Mouse (Mus musculus): ENCODE data around the gene Susd1. TPM values are rescaled to one million over a fixed set of nuclear protein-coding genes. Genes with fewer than 3 reads are reported as not detected.
A peak's percentile ranks its signal among the peaks of the same experiment; 100 is the strongest.

The Susd1 gene
- total RNA-seq, 4 experiments from 2014 or later: 8.3 to 11.1 (median 10.1) TPM

- DNase-seq (ENCODE audit: low spot score in 2 of 2): peak; percentile 88 to 90
Measured at GRCm38 (mm10) chr4:59381007-59381743, 57.3 kb downstream of the Susd1 start.

- DNase-seq (ENCODE audit: low spot score in 2 of 2): no peak
Measured at GRCm38 (mm10) chr4:59380478-59380877, 58.0 kb downstream of the Susd1 start.

GRCm38 (mm10) chr4:59379876-59380275 is 58.6 kb downstream of the Susd1 start:
- no peak for DNase-seq (ENCODE audit: low spot score in 2 of 2)

DNA sequence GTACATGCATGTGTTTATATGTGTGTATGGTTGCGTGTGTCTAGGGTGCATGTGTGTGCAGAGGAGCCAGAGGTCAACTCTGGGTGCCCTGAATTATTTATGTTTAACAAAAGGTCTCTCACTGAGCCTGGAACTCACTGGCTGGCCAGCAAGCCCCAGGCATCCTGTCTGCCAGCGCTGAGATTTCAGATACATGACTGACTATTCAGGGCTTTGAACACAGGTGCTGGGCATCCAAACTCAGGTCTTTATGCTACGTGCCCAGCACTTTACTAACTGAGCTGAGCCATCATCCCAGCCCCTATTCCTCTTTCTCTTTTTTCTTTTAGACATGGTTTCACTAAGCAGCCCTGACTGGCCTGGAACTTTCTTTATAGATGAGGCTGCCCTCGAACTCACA is 59.8 kb downstream of the Susd1 start:
- no peak for DNase-seq (ENCODE audit: low spot score in 2 of 2)

DNA sequence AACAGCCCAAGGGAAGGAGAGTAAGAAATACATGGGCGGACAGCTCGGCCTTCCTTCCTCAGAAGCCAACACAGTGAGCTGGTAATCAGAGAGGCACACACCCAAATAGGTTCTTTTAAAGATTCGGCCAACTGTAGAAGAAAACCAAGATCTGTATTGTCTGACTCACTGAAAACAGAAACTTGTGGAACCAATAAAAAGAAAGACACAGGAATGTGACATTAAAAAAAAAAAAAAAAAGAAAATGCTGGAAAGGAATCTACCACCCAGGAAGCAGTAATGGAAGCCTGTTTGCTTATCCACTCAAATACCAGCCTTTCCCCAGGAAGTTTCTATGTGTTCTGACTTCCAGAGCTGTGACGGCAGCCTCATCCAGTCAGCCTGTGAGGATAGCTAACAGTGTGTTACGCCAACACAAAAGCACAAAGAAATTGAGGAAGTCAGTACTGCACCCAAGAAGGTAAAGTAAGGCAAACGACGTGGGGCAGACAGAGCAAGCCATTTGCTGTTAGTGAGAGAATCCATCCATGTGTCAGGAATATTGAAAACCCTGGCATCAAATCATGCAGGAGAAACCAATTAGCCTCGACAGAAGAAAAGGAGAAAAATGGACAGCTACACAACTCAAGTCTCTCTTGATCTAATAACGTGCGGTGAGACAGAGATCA is 64.0 kb downstream of the Susd1 start:
- no peak for DNase-seq (ENCODE audit: low spot score in 2 of 2)

DNA sequence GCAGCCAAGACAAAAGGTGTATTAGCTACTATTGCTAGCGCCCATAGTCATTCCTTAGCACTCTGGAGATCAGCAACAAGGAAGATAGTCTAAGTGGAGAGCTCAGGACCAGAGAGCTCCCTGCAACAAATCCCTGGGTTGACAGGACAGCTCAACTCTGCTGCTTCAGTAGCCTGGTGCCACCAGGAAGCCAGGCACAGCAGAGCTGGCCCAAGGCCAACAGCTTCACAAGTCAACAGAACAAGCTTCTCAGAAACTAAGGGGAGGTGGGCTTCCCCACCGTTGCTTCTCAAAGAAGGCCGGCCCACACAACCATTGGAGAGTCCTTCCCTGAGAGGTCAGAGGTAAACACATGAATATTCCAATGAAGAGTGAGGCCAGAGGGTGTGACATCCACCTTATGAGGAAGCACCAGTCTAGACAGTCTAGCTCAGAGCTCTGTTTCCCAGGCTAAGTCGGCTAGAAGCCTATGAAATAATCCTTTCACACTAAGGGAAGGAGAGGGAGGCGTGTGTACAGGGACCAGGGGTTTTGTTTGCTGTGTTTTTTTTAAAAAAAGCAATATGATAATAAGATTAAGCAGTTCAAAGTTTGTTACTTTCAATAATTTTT is 65.8 kb downstream of the Susd1 start:
- no peak for DNase-seq (ENCODE audit: low spot score in 2 of 2)

DNA sequence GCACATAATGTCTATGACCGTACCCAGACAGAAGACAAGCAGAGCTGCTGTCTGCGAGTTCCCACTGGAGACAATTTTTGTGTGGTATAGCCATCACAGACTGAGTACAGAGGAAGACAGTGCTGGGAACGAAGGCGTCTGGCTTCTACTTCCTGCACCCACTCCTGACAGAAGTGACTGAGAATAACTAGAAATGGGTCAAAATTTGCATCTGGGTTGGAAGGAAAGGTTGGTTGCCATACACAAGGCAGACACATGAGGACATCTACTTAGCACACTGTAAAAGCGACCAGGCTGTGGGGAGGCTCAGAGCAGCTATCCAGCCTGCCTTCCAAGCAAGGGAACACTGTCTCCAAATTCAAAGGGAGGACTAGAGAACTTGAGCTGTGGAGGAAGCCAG is 66.5 kb downstream of the Susd1 start:
- DNase-seq (ENCODE audit: low spot score in 2 of 2): no peak

GRCm38 (mm10) chr4:59369941-59370340 is 68.5 kb downstream of the Susd1 start:
- no peak for DNase-seq (ENCODE audit: low spot score in 2 of 2)

GRCm38 (mm10) chr4:59368118-59368517 is 70.3 kb downstream of the Susd1 start:
- no peak for DNase-seq (ENCODE audit: low spot score in 2 of 2)

DNA sequence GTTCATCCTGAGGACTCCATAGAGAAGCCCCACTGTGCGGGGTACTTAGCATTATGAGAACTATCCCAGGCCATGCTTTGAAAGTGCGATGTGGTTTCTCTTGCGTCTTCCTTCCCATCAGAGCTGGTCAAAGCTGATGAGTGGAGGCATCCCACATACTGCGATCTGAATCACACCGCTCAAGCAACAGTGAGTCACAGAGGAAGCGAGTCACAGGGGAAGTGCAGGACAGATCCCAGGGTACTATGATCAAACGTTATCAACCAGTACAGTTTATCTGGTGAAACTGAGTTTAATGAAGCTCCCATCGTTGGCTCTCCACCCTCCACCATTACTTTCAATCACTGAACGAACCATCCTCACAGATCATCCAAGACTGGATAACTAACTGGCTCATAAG is 72.2 kb downstream of the Susd1 start:
- no peak for DNase-seq (ENCODE audit: low spot score in 2 of 2)

DNA sequence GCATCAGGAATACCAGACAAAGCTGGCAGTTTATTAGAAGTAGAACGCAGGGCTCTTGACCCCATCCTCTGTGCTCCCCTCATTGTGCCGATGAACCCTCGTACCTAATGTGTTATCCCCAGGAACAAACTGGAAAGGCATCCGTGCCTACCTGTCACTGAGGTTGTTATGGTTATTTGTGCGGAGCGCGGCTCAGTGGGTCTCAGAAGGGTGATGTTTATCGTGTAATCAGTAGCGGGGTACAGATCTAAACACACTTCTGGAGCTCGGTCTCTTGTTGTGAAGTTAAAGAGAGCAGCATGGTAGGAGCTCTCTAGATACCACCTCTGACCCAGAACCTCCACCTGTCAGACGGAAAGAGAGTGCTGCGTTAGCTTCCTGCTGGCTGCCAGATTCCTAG is 72.9 kb downstream of the Susd1 start:
- no peak for DNase-seq (ENCODE audit: low spot score in 2 of 2)

DNA sequence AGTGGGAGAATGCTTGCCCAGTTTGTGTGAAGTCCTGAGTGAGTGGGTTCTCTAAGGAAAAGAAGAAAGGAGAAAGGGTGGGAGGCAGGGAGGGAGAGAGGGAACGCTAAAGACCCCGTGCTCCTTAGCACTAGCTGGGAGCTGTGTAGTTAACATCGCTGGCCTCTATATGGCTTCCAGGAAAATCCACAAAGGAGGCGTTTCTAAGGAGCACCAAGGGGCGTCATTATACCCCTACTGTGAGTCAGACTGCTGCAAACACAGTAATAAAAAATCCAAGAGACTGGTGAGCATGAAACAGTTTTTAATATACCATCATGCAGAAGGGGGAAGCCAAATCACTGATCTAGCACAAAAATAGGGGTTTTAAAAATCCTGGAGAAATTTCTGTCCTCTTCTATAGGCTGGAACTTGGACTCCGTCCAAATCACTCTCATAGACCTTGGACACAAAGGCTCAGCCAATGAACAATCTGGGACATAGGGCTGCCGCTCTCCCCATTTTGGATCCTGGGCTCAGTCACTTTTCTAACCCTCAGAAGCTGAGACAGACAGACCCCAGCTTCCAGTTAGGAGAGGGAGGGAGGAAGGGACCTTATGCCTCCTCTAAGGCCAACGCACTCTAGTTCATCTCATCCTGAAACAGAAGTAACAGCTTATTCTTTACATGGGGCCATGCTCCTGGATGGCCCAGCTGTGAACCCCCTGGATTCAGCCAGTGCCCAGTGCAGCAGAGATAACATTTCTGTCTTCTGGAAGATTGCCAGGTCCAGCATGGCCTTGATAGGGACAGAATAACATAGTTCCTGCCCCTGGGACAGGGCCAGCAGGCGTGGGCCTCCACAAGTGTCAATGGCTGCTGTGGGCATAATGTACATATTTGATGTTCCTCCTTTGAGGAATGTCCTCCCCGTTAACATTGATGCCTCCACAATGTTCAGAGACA is 73.9 kb downstream of the Susd1 start:
- DNase-seq (ENCODE audit: low spot score in 2 of 2): no peak

GRCm38 (mm10) chr4:59363041-59363440 is 75.4 kb downstream of the Susd1 start:
- no peak for DNase-seq (ENCODE audit: low spot score in 2 of 2)

DNA sequence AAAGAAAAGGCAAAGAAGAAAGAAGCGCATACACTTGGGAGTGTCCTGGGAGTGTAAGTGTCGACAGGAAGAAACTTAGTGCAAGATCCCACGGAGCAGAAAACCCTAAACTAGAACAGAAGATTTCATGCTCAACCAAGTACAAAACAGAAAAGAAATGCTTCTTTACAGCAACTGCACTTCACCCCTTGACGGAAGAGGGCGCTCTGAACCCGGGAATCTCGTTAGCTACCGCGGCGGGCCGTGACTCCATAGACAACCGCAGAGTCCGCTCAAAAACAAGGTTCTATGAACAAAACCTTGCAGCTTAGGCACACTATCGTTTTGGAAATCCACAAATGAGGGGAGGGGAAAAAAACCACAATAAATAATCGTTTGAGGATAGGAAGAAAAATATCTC is 77.7 kb downstream of the Susd1 start:
- DNase-seq (ENCODE audit: low spot score in 2 of 2): peak; percentile 51 to 79

- DNase-seq (ENCODE audit: low spot score in 2 of 2): no peak
Measured at GRCm38 (mm10) chr4:59359921-59360320, 78.5 kb downstream of the Susd1 start.

- no peak for DNase-seq (ENCODE audit: low spot score in 2 of 2)
Measured at GRCm38 (mm10) chr4:59358960-59359359, 79.5 kb downstream of the Susd1 start.

DNA sequence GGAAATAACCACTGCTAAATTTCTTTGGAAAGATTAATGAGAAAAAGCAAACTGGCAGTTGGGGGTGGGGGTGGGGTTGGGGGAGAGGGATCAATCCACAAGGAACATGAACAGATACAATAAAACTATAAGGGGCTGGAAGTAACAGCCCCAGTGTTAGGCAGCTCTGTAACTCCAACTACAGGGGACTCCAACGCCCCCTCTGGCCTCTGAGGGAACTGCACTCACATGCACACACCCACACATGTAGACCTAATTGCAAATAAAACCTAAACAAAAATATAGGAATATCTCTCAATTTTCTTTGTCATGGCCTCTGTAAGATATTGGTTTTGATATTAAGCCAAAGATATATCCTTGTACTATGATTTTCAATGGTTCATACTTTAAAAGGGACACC is 83.0 kb downstream of the Susd1 start:
- DNase-seq (ENCODE audit: low spot score in 2 of 2): no peak

- DNase-seq (ENCODE audit: low spot score in 2 of 2): no peak
Measured at GRCm38 (mm10) chr4:59354666-59355065, 83.8 kb downstream of the Susd1 start.

GRCm38 (mm10) chr4:59351938-59352337 is 86.5 kb downstream of the Susd1 start:
- no peak for DNase-seq (ENCODE audit: low spot score in 2 of 2)

DNA sequence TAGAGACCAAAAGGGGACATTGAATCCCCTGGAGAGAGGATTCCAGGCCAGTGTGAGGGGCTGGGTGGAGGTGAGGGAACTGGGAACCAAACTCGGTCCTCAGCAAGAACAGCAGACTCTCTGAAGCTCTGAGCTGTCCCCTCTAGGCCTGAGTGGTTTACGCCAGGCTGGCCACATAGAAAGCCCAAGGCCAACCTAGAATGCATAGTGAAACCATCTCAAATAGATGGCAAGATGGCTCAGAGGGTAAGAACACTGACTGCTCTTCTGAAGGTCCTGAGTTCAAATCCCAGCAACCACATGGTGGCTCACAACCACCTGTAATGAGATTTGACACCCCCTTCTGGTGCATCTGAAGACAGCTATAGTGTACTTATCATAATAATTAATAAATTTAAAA is 88.1 kb downstream of the Susd1 start:
- DNase-seq (ENCODE audit: low spot score in 2 of 2): no peak

DNA sequence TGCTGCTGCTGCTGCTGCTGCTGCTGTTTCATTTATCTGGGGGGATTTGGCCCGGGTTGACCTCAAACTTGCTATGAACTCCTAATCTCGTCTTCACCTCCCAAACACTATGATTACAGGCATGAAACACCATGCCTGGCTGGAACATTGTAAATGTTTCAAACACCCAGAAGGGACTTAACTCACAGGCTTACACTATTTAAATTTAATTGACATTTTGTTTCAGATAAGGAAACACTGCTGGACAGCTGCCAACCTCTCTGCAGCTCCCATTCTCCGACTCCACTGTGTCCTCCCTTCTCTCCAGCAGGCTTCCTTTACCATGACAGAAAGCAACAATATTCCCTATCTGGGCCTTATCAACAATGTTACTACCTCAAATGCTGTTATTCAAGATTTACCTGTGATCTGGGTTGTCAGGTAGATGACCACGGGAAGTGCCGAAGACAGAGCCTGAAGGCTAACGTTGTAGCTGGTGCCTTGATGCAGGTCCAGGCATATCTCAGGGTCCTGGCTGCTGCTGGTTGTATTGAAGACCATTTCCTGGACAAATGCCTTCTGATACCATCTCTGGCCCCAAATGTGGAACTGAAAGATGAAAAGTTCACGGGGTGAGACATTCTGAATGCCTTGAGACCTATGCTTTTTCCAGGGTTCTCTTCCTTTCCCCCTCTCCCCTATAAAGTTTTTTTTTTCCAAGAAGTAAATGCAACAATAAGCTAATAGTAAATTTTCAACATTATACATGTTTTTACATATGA is 88.8 kb downstream of the Susd1 start:
- no peak for DNase-seq (ENCODE audit: low spot score in 2 of 2)

Data from layer of hippocampus, adult 8-10 months (tissue).